Mouse (Mus musculus): Measurements from ENCODE around the gene Dscam.
A peak's percentile ranks its signal among the peaks of the same experiment; 100 is the strongest.

Dscam gene

DNA sequence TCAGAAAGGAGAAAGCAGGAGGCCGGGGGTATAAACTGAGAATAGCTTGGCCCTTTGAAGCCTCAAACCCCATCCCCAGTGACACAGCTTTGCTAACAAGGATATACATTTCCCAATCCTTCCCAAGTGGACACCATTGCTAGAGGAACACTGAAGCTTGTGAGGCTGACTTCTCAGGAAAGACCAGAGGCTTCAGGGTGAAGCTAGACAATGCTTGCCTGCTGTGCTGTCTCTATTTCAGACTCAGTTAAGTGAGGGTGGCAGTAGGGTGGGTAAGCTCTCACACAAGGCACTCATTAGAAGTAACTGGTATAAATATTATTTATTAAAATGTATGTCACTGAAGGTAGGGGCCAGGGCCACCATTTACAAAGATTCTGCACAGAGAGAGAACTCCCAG lies 502.1 kb downstream of the Dscam start:
- DNase-seq (ENCODE audit: low spot score in 2 of 2), result no peak

DNA sequence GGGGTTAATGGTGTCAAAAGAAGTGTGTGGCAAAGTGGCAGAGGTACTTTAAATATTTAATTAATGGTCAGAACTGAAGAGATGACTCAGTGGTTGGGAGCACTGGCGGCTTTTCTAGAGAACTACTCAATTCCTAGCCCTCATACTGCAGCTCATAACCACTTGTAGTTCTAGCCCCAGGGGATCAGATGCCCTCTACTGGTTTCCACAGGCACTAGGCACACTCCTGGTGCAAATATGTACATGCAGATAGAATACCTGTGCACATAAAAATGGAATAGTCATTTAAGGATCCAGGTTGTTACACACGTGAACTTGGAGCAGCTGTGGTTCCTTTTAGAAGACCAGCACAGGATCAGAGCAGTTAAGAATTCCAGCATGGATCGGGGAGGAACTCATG lies 509.5 kb downstream of the Dscam start:
- DNase-seq (ENCODE audit: low spot score in 2 of 2), result no peak

DNA sequence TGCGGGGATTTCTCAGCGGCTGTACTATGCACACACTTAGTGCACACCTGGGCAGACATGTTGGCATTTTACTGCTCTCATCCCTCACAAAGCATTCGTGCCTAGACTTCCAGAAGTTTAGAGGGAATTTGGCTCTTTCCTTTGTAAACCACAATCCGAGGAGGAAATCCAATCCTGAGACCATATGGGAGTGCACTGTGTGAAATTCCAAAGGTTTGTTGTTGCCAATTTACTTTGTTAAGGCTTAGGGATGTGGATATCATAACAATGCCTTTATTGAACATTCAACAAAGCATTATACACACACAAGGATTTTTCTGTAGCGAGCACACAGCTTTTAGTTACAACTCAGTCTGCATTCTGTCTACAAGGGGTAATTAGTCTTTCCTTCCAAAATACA lies 511.3 kb downstream of the Dscam start:
- no peak for DNase-seq (ENCODE audit: low spot score in 2 of 2)

DNA sequence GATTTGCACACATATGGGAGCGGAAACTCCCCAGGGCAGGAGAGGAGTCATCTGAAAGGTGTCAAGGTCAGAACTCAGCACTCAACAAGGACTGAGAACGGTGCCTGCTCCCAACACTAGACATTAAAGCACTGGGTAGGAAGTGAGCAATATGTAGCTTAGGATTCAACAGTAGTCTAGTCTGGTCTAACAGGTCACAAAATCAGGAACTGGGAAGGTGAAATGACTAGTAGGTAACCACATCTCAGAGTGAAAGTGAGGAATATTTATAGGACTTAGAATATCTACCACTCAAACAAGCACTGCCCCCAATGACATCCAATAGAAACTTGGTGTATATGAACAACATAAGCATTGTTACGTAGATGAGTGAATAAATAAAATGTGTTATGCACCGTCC lies 515.0 kb downstream of the Dscam start:
- DNase-seq (ENCODE audit: low spot score in 2 of 2), result no peak

DNA sequence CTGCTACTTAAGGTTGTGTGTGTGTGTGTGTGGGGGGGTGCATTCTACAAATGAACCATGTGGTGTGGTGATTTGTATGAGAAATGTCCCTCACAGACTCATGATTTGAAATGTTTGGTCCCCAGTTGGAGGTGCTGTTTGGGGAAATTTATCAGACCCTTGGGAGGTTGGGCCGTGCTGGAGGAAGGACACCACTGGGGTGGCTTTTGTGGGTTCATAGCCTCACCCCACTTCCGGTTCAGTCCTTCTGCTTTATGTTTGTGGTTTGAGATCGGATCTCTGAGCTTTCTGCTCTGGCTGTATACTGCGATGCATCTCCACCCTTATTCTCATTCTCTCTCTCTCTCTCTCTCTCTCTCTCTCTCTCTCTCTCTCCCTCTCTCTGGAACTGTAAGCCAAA lies 516.5 kb downstream of the Dscam start:
- DNase-seq (ENCODE audit: low spot score in 2 of 2), result no peak

GRCm38 (mm10) chr16:96651444-96651843 lies 519.1 kb downstream of the Dscam start:
- no peak for DNase-seq (ENCODE audit: low spot score in 2 of 2)

GRCm38 (mm10) chr16:96640101-96640500 lies 530.5 kb downstream of the Dscam start:
- DNase-seq (ENCODE audit: low spot score in 2 of 2), result no peak

- no peak for DNase-seq (ENCODE audit: low spot score in 2 of 2)
These were observed 534.6 kb downstream of the Dscam start for GRCm38 (mm10) chr16:96635916-96636315.

GRCm38 (mm10) chr16:96634791-96635143 lies 535.8 kb downstream of the Dscam start:
- DNase-seq (ENCODE audit: low spot score in 2 of 2), result no peak

GRCm38 (mm10) chr16:96634097-96634790 lies 536.3 kb downstream of the Dscam start:
- peak; percentile 48 to 71 for DNase-seq (ENCODE audit: low spot score in 2 of 2)

GRCm38 (mm10) chr16:96630241-96630640 lies 540.3 kb downstream of the Dscam start:
- DNase-seq (ENCODE audit: low spot score in 2 of 2), result peak; percentile 34 to 62

- no peak for DNase-seq (ENCODE audit: low spot score in 2 of 2)
These were observed 540.9 kb downstream of the Dscam start for GRCm38 (mm10) chr16:96629623-96630022.

DNA sequence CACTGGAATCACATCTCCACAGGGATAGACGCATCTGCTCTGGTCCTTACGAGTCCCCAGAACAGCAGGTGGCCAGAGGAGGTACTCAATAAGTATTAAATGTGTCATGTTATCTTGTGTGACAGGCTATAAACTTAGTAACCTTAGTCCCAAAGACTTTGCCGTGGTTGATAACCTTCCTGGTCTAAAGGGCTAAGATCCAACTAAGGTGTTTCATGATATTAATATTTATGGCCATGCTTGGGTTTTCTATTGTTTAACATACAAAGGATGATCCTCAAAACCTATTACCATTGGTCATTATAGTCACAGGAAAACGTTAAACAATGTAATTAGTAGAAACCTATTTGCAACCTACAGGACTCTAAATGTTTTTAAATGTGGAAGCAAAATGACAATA lies 545.1 kb downstream of the Dscam start:
- no peak for DNase-seq (ENCODE audit: low spot score in 2 of 2)

DNA sequence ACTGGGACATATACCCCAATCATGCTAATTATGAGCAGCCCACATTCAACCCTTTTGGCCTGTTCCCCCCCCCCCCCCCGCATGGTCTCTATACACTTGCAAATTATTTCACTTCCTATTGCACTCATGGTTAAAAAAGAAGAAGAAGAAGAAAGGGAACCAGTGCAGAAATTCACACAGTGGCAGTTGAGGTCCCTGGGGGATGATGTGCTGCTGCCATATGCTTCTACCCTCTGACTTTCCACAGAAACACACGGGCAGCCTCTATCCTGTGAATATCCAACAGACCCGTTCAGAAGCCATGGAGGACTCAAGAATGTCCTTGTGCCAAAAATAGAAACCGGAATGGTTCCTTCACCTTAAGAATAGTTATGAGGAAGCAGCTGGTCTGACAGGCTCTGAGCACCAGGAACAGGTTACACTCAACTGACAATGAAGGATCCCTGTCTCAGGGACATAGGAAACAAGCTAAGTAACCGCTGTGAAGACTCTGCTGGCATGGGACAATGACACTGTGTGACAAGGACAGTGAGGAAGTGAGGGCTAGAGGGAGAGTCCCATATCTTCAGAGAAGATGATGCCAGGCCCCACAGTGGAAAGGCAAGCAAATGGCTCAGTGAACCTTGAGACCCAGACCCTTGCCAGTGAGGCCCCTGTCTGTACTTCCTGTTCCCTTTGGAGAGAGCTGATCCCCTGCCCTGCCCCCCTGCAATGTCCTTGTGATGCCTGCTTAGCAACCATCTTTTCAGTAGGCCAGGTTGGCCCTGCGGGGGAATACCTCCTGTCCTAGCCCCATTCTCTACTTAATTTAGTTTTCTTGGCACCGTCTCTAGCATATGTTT lies 545.8 kb downstream of the Dscam start:
- DNase-seq (ENCODE audit: low spot score in 2 of 2), result no peak

- no peak for DNase-seq (ENCODE audit: low spot score in 2 of 2)
These were observed 549.7 kb downstream of the Dscam start for GRCm38 (mm10) chr16:96620861-96621260.

DNA sequence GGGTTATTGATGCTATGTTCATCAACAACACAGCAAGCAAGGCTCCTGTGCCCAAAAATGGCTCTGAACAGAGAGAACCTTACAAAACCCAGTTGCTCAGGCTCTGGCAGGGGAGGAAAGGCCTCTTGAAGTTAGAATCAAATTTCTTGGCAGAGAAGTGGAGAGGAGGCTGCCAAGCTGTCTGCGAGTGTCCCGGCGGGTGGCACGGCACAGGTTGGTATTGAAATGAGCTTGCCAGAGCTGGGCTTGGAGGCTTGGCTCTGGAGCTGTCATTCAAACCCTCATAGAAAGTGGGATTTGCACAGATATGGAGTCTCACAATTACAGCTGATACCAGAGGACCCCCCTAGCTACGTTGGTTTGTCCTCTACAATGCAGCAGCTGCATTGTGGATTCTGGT lies 550.1 kb downstream of the Dscam start:
- DNase-seq (ENCODE audit: low spot score in 2 of 2), result peak; percentile 76 to 78

GRCm38 (mm10) chr16:96617772-96618171 lies 552.8 kb downstream of the Dscam start:
- no peak for DNase-seq (ENCODE audit: low spot score in 2 of 2)

DNA sequence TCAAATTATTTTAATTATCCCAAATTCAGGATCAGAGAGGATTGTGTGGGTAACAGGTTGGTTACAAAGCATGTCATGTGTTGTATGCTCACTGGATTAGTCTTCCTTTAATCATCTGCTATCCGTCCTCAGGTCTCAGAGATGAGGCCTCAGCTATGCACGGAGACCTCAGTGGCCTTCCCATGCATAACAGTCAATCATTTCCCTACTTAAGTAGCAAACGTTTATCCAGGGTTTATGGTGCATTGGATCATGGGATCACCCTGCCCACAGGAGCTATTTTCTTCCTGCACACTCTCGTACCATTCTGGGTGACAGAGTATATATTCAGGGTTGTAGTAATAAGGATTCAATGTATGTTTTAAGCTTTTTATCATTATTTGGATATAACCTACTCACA lies 557.3 kb downstream of the Dscam start:
- no peak for DNase-seq (ENCODE audit: low spot score in 2 of 2)

DNA sequence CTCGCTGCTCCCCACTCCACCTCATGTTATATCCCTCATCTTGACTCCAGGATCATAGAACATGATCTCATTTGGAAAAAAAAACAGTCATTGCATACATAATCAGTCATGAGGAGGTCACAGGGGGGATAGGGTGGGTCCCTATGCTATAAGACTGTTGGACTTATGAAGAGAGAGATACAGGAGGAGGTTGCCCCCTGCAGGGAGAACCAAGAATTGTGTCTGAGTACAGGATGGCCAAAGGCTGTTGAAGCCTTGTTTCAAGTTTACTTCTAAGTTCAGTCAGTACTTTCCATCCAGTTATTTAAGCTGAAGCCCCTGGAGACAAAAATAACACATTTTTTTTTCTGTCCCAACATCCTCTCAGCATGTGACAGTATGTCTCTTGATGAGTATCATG lies 559.7 kb downstream of the Dscam start:
- DNase-seq (ENCODE audit: low spot score in 2 of 2), result peak; percentile 49 to 67

GRCm38 (mm10) chr16:96602206-96602605 lies 568.3 kb downstream of the Dscam start:
- DNase-seq (ENCODE audit: low spot score in 2 of 2), result no peak

- DNase-seq (ENCODE audit: low spot score in 2 of 2), result no peak
These were observed 569.8 kb downstream of the Dscam start for GRCm38 (mm10) chr16:96600791-96601190.

- no peak for DNase-seq (ENCODE audit: low spot score in 2 of 2)
These were observed 571.0 kb downstream of the Dscam start for GRCm38 (mm10) chr16:96599401-96600060.

- peak; percentile 67 to 81 for DNase-seq (ENCODE audit: low spot score in 2 of 2)
These were observed 594.7 kb downstream of the Dscam start for GRCm38 (mm10) chr16:96575841-96576240.

Data from right cerebral cortex, postnatal 10 days (tissue).